Mouse (Mus musculus) heart, postnatal 25 days (tissue): Measurements from ENCODE around the gene Arl2bp. TPM values are rescaled to one million over a fixed set of nuclear protein-coding genes. Genes with fewer than 3 reads are reported as not detected.

Source experiments
- DNase-seq: peaks from one replicate; pipeline ENCODE4 v3.0.0; 2022; ENCODE audit warnings: low spot score
- intact Hi-C: fragments of 180-260 bp; cut with DNase I; formaldehyde crosslinking; loops from one replicate; pipeline ENCODE4 v1.15.1; 2025
- total RNA-seq, 2 experiments: library from RNA; stranded (reverse); gene quantifications; 2 replicates each; pipeline ENCODE4 v1.2.3; 2021

The Arl2bp gene
- total RNA-seq, 2 experiments from 2014 or later = 82.3 to 84.2 TPM

DNA sequence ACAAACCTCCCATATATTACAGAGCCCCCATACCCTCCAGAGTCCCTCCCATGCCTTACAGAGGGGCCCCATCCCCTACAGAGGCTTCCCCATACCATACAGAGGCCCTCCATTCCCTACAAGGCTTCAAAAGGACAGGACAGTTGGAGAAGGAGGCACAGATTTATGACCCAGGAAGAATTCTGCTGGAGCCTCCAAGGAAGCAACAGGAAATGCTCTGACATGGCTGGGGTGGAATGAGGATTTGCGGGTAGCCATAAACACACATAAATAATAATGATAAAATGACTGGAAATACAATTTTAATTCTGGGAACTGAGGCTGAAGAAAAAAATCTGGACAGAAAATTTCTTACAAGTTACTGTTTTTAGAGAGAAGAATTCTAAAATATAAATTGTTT is 50.4 kb downstream of the Arl2bp start:
- intact Hi-C loops = no loop called here
- DNase-seq = no peak

Other genes with a start within 250 kb of the Arl2bp start
- gene Nlrc5, start 232.2 kb upstream of the Arl2bp start, total RNA-seq = 1 to 10 TPM in 1 of 2 experiments, under 1 TPM in 1; 0.49 to 1.7 TPM
- 1 to 10 TPM; 3.5 to 5.1 TPM for gene Cpne2, start 133.6 kb upstream of the Arl2bp start, total RNA-seq
- 10 to 100 TPM; 11.2 to 12.4 TPM for gene Rspry1, start 64.7 kb upstream of the Arl2bp start, total RNA-seq
- 10 to 100 TPM; 18.4 to 20.5 TPM for gene Fam192a, start 64.6 kb upstream of the Arl2bp start, total RNA-seq
- gene Pllp, start 29.7 kb downstream of the Arl2bp start, total RNA-seq = under 1 TPM in 1 of 2 experiments, not detected in 1; 0.39 TPM
- gene Ccl22, start 79.0 kb downstream of the Arl2bp start, total RNA-seq = not detected
- gene Cx3cl1, start 105.4 kb downstream of the Arl2bp start, total RNA-seq = 1 to 10 TPM; 2.2 to 4.0 TPM
- not detected for gene Ccl17, start 143.9 kb downstream of the Arl2bp start, total RNA-seq
- 100 to 1,000 TPM; 542 TPM for gene Coq9, start 171.7 kb downstream of the Arl2bp start, total RNA-seq
- gene Ciapin1, start 171.8 kb downstream of the Arl2bp start, total RNA-seq = 10 to 100 TPM; 73.7 to 80.1 TPM
- 10 to 100 TPM; 57.5 to 64.3 TPM for gene Polr2c, start 190.8 kb downstream of the Arl2bp start, total RNA-seq
- gene Dok4, start 209.7 kb downstream of the Arl2bp start, total RNA-seq = 10 to 100 TPM; 17.5 to 21.4 TPM